Mouse (Mus musculus) limb, embryonic 11.5 days (tissue): ENCODE data around the gene Ptprn2. TPM values are rescaled to one million over a fixed set of nuclear protein-coding genes. Genes with fewer than 3 reads are reported as not detected.
A peak's percentile ranks its signal among the peaks of the same experiment; 100 is the strongest.
"Not testable (repeated sequence)": the region's sequence is repeated elsewhere in the genome, so short reads cannot be mapped to it uniquely, and the experiment has no call there.

ENCODE experiments used
- ATAC-seq: fragments of 200-750 bp; cut with Nextera tagmentation; 2 replicates; pipeline ENCODE4 v1.8.0; 2017; ENCODE audit warnings: low read depth; ENCODE audit not compliant: insufficient number of reproducible peaks, low FRiP score, low TSS enrichment
- DNase-seq: peaks from one replicate; pipeline ENCODE4 v3.0.0-alpha.2; 2015; ENCODE audit warnings: low spot score
- H3K27ac ChIP-seq: fragments of 300-500 bp; sonication (generic); replicated peaks from 2 replicates; pipeline ENCODE4 v1.5.1; 2014; ENCODE audit warnings: low read depth, mild to moderate bottlenecking, low read length
- H3K27me3 ChIP-seq: fragments of 300-500 bp; sonication (generic); 2 replicates; pipeline ENCODE4 v1.6.1; 2014; ENCODE audit warnings: mild to moderate bottlenecking, low read length, mixed read lengths; ENCODE audit not compliant: control insufficient read depth, insufficient read depth
- H3K36me3 ChIP-seq: fragments of 300-500 bp; sonication (generic); 2 replicates; pipeline ENCODE4 v1.6.1; 2014; ENCODE audit warnings: mild to moderate bottlenecking, low read length, moderate library complexity, mixed read lengths; ENCODE audit not compliant: control insufficient read depth, insufficient read depth
- H3K4me1 ChIP-seq: fragments of 300-500 bp; sonication (generic); 2 replicates; pipeline ENCODE4 v1.6.1; 2014; ENCODE audit warnings: low read length, mixed read lengths; ENCODE audit not compliant: control insufficient read depth, insufficient read depth
- H3K4me2 ChIP-seq: fragments of 300-500 bp; sonication (generic); 2 replicates; pipeline ENCODE4 v1.6.1; 2014; ENCODE audit warnings: low read depth, mild to moderate bottlenecking, moderate library complexity; ENCODE audit not compliant: severe bottlenecking
- H3K4me3 ChIP-seq: fragments of 300-500 bp; sonication (generic); 2 replicates; pipeline ENCODE4 v1.5.1; 2014; ENCODE audit warnings: low read depth, low read length
- H3K9ac ChIP-seq: fragments of 300-500 bp; sonication (generic); 2 replicates; pipeline ENCODE4 v1.6.1; 2014; ENCODE audit warnings: mild to moderate bottlenecking, low read length
- H3K9me3 ChIP-seq: fragments of 300-500 bp; sonication (generic); 2 replicates; pipeline ENCODE4 v1.6.1; 2016; ENCODE audit warnings: low read length; ENCODE audit not compliant: control insufficient read depth
- WGBS: fragments of 180-500 bp; shearing (Covaris S2); extraction: QIAGEN DNeasy Blood & Tissue Kit; methylation state at CpG from one replicate; pipeline ENCODE4 v1.1.7; 2014; 5-methylcytosine and 5-hydroxymethylcytosine counted together
- polyA plus RNA-seq: library from polyadenylated mRNA; unstranded; fragments of >200 nt; fragmentation: Nextera tagmentation; extraction: Ambion mirVana; gene quantifications from 2 replicates; pipeline ENCODE4 v1.2.1, GENCODE M21; 2014

Ptprn2 gene
- polyA plus RNA-seq, 1 experiment from 2014 or later, result not detected

- no peaks in the 10 kb centered on the region for H3K36me3 ChIP-seq
- no peak for ATAC-seq
- H3K27ac ChIP-seq, result no peak overlapping the region
- H3K4me3 ChIP-seq, result no peak overlapping the region
- H3K9ac ChIP-seq, result no peak overlapping the region
- DNase-seq, result no peak
- no peak overlapping the region for H3K4me2 ChIP-seq
- H3K27me3 ChIP-seq, result no peaks in the 10 kb centered on the region
- no peaks in the 10 kb centered on the region for H3K9me3 ChIP-seq
- WGBS, result 84% methylated on average over 2 of the region's 2 CpGs
- H3K4me1 ChIP-seq, result no peaks in the 10 kb centered on the region
These were observed 81.7 kb downstream of the Ptprn2 start for GRCm38 (mm10) chr12:116567170-116567569.

- no peak overlapping the region for H3K27ac ChIP-seq
- no peaks in the 10 kb centered on the region for H3K36me3 ChIP-seq
- H3K9me3 ChIP-seq, result no peaks in the 10 kb centered on the region
- DNase-seq (no peak), ATAC-seq (no peak)
- WGBS, result 86% methylated on average over 1 of the region's 1 CpGs
- no peaks in the 10 kb centered on the region for H3K4me1 ChIP-seq
- H3K4me2 ChIP-seq, result no peak overlapping the region
- no peak overlapping the region for H3K4me3 ChIP-seq
- H3K27me3 ChIP-seq, result no peaks in the 10 kb centered on the region
- no peak overlapping the region for H3K9ac ChIP-seq
These were observed 84.0 kb downstream of the Ptprn2 start for GRCm38 (mm10) chr12:116569568-116569967.

DNA sequence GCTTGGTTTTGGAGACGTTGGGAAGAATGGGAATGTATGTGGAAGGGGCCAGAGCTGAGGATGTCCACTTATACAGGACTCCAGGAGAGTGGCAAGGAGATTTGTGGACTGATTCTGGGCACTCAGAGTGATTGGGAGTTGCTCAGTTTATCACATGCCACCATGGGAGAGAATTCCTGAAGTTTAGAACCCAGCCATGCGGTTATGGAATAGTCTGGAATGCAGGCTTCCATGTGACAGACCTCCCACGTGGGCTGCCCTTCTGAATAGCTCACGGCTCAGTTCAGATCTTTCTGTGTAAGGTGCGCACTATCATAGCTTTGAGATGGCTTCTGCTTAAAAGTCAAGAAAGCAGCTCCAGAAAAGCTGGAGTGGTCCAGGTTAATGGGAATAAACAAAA lies 88.6 kb downstream of the Ptprn2 start:
- no peak overlapping the region for H3K4me2 ChIP-seq
- no peak overlapping the region for H3K27ac ChIP-seq
- ATAC-seq, result no peak
- no peaks in the 10 kb centered on the region for H3K36me3 ChIP-seq
- WGBS, result 83% methylated on average over 5 of the region's 5 CpGs
- H3K9ac ChIP-seq, result no peak overlapping the region
- H3K9me3 ChIP-seq, result no peaks in the 10 kb centered on the region
- H3K27me3 ChIP-seq, result no peaks in the 10 kb centered on the region
- no peak for DNase-seq
- no peak overlapping the region for H3K4me3 ChIP-seq
- H3K4me1 ChIP-seq, result no peaks in the 10 kb centered on the region

DNA sequence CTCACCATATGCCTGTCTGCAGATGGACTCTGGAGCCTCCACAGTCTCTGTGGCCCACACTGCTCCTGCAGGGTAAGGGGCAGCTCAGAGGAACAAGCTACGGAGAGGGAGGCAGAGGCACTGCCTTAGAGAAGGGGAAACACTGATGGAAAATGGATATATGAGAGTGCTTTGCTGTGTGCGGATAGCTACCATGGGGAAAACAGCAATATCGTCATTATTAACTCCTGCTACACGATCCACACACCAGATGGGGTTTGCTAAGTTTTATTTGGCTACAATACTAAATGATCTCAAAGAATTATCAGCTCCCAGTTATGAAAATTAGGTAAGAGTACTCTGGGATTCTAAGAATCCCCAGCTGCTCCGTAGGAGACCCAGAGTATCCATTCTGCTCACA lies 89.2 kb downstream of the Ptprn2 start:
- DNase-seq (no peak), ATAC-seq (no peak)
- H3K27ac ChIP-seq, result no peak overlapping the region
- no peak overlapping the region for H3K9ac ChIP-seq
- H3K36me3 ChIP-seq, result no peaks in the 10 kb centered on the region
- H3K4me2 ChIP-seq, result no peak overlapping the region
- whole genome bisulfite sequencing, result 88% methylated on average over 5 of the region's 5 CpGs
- H3K9me3 ChIP-seq, result no peaks in the 10 kb centered on the region
- no peaks in the 10 kb centered on the region for H3K4me1 ChIP-seq
- no peaks in the 10 kb centered on the region for H3K27me3 ChIP-seq
- H3K4me3 ChIP-seq, result no peak overlapping the region

DNA sequence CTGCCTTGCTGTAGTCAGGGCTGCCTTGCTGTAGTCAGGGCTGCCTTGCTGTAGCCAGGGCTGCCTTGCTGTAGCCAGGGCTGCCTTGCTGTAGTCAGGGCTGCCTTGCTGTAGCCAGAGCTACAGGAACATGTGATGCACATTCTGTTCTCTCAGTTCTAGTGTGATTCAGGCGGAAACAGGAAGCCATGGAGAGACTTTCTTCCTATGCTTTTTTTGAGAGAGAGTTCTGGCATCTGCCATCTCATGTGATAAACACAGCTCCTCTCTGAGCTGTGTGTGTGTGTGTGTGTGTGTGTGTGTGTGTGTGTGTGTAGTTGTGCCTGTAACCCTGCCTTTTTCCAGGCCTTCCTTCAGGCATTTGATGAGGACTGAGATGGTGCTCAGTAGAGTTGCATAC lies 92.4 kb downstream of the Ptprn2 start:
- not testable (repeated sequence) for H3K36me3 ChIP-seq

DNA sequence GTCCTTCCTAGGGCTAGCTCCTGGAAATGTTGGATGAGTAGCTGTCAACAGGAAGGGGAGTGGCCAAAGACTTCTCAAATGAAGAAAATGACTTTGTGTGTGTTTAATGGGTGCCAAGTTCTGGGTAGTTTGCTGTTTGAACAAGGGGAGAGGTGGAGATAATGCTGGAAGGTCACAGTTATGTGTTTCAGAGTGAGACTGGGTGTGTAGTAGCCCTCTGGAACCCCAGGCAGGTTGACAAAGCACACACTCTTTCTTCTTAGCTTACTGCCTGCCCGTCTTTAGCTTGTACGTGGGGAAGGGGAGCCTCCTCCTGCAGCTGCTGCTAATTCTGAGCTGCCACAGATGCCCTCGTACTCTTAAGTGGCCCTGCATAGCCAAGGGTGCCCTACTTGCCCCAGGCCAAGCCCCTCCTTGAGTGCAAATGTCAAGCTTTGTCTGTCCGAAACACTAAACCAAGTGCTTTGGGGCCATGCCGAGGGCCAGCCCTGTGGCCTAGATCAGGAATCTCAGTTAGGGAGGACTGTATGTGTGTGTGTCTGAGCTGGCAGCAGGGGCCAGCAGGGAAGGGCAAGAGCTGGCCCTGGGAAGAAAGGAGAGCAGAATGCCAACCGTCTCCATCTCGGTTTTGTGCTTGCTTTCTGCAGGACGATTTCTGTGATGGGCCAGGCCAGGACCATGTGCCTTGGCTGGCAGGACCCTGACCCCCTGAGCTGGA lies 95.5 kb downstream of the Ptprn2 start:
- no peak for ATAC-seq
- H3K9ac ChIP-seq, result no peak overlapping the region
- H3K4me2 ChIP-seq, result no peak overlapping the region
- no peaks in the 10 kb centered on the region for H3K27me3 ChIP-seq
- no peak for DNase-seq
- H3K9me3 ChIP-seq, result no peaks in the 10 kb centered on the region
- H3K4me3 ChIP-seq, result no peak overlapping the region
- no peak overlapping the region for H3K27ac ChIP-seq
- no peaks in the 10 kb centered on the region for H3K36me3 ChIP-seq
- H3K4me1 ChIP-seq, result no peaks in the 10 kb centered on the region
- 56% methylated on average over 8 of the region's 8 CpGs for WGBS

More for the DNA sequence above, 92.4 kb downstream of the Ptprn2 start:
- ATAC-seq, H3K27ac ChIP-seq, H3K4me1 ChIP-seq, H3K4me2 ChIP-seq, H3K9me3 ChIP-seq, H3K9ac ChIP-seq, H3K4me3 ChIP-seq, H3K27me3 ChIP-seq, DNase-seq: not testable (repeated sequence)
- WGBS, result 68% methylated on average over 1 of the region's 1 CpGs

GRCm38 (mm10) chr12:116581864-116582263 lies 96.3 kb downstream of the Ptprn2 start:
- peak; percentile 72 for ATAC-seq
- no peaks in the 10 kb centered on the region for H3K4me1 ChIP-seq
- H3K4me2 ChIP-seq, result no peak overlapping the region

DNA sequence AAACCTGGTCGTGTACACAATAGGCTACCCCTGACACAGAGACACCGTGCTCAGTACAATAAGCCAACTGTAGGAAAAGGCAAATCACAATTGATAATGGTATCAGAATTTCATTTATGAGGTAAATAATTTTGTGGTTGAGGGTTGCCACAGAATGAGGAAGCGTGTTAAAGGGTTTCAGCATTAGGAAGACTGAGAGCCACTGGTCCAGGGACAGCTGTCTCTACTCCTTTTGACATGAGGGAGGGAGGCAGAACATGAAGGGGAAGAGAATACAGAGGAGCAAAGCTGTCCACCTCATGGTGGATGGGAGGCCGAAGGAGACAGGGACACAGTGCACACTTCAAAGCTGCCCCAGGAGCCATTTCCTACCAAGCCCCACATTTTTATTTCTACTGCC lies 97.3 kb downstream of the Ptprn2 start:
- ATAC-seq, result no peak
- no peak for DNase-seq
- 86% methylated on average over 4 of the region's 4 CpGs for WGBS

More at GRCm38 (mm10) chr12:116581864-116582263, 96.3 kb downstream of the Ptprn2 start:
- no peak overlapping the region for H3K27ac ChIP-seq
- no peaks in the 10 kb centered on the region for H3K27me3 ChIP-seq
- H3K9me3 ChIP-seq, result no peaks in the 10 kb centered on the region
- H3K9ac ChIP-seq, result no peak overlapping the region
- H3K4me3 ChIP-seq, result no peak overlapping the region
- DNase-seq, result no peak
- no peaks in the 10 kb centered on the region for H3K36me3 ChIP-seq

DNA sequence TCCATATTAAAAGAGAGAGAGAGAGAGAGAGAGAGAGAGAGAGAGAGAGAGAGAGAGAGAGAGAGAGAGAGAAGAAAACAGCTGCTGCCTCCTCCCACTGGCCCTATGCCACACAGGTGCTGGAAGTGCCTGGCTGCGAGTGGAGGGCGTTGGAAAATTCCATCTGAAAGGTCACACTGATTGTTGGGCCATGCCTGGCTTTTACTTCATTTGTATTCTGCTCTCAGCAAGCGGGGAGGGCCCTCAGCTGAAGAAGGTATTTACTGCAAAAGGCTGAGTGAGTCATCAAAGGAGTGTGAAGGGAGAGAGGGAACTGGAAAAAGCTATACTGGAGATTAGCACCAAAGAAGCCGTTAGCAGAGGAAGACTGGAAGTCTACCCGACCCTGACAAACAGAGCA lies 99.5 kb downstream of the Ptprn2 start:
- H3K9ac ChIP-seq, result no peak overlapping the region
- no peak for DNase-seq
- H3K9me3 ChIP-seq, result no peaks in the 10 kb centered on the region
- ATAC-seq, result no peak
- no peaks in the 10 kb centered on the region for H3K27me3 ChIP-seq
- H3K27ac ChIP-seq, result no peak overlapping the region
- H3K36me3 ChIP-seq, result no peaks in the 10 kb centered on the region
- no peak overlapping the region for H3K4me2 ChIP-seq
- no peak overlapping the region for H3K4me3 ChIP-seq
- H3K4me1 ChIP-seq, result no peaks in the 10 kb centered on the region
- WGBS, result 15% methylated on average over 5 of the region's 5 CpGs

More for the DNA sequence above, 97.3 kb downstream of the Ptprn2 start:
- H3K9ac ChIP-seq, result no peak overlapping the region
- H3K9me3 ChIP-seq, result no peaks in the 10 kb centered on the region
- H3K4me2 ChIP-seq, result no peak overlapping the region
- H3K4me3 ChIP-seq, result no peak overlapping the region
- H3K36me3 ChIP-seq, result no peaks in the 10 kb centered on the region
- no peak overlapping the region for H3K27ac ChIP-seq
- H3K4me1 ChIP-seq, result no peaks in the 10 kb centered on the region
- no peaks in the 10 kb centered on the region for H3K27me3 ChIP-seq
